11 mouse cellular contexts compared by ENCODE assay signal in the genomic region with DNA sequence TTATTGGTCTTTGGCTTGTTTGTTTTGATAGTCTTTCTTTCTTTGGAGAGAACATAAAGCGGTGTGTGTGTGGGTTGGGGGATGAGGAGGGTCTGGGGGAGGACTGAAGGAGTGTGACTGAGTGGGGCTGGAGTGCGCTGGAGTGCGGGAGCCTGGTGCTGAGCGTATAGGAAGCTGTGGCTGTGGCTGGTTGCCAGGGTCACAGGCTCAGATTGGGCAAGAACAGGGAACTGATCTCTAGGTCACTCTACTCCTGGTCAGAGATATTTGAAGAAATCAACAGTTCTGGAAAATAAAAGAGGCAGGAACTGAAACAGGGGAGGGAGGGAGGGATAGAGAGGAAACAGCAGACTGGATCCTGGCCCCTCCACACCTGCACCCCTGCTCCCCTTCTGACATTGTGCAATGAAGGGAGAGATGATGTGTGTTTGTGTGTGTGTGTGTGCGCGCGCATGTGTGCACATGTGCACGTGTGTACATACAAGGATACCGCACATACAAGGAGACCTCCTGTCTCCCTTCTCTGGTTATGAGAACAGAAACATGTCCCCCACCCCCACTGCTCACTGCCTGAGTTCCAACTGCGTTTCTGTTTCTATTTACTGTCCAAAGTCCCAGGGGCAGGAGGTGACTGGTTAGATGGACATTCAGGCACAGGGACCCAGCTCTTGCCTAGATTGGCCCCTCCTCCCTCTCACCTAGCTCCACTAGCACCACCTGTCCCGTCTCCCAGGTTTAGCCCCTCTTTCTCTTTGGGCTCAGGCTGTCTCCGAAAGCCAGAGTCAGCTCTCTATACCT. TPM values are rescaled to one million over a fixed set of nuclear protein-coding genes. Genes with fewer than 3 reads are reported as not detected.
A peak's percentile ranks its signal among the peaks of the same experiment; 100 is the strongest.
DNase-seq lines count a peak whose midpoint lies in the region; ATAC-seq and TF ChIP-seq lines count a peak whose summit lies in the region.
"Had no signal": no experiment of that assay in that cellular context is flagged by ENCODE, and none has a peak within 500 bp of the region (broad histone marks: within the 10 kb centered on the region; RNA-seq: fewer than 3 reads in every experiment).

Gene Asgr2, plus strand, starts transcription at position 659 of the 798 bp plus-strand sequence.

- H3K4me1 ChIP-seq in kidney, embryonic 14.5 days (ENCODE audit: control insufficient read depth, insufficient read depth, low read length): 0 out of 2 replicates have a peak, but pooled peaks cover 3% of the 10 kb centered on the region
- peaks cover 2% of the 10 kb centered on the region; the same call in 1 of the 2 replicates for H3K4me1 ChIP-seq in small intestine, adult 2 months (ENCODE audit: control insufficient read depth, insufficient read depth, insufficient read length, low read length)
- H3K4me1 ChIP-seq: embryonic facial prominence, embryonic 12.5 days; lung, embryonic 15.5 days; neural tube, embryonic 13.5 days had no signal

- no peak within 1 kb of the TSS for H3K4me2 ChIP-seq in kidney, embryonic 14.5 days (replicated peaks; ENCODE audit: low read depth, low read length)
- H3K4me2 ChIP-seq: embryonic facial prominence, embryonic 12.5 days; lung, embryonic 15.5 days; neural tube, embryonic 13.5 days had no signal

- no peak for ATAC-seq in kidney, embryonic 14.5 days (ENCODE audit: low FRiP score, low TSS enrichment)
- ATAC-seq in common myeloid progenitor, adult 5-6 weeks (replicated peaks; ENCODE audit: low read depth, poor library complexity, severe bottlenecking): peak; percentile 78

- WGBS in kidney, embryonic 14.5 days: 55% methylated on average over 12 of the region's 12 CpGs
- 63% methylated on average over 12 of the region's 12 CpGs for WGBS in small intestine, adult 2 months

- peak; percentile 41 for DNase-seq in kidney, adult 9 months
- peak; percentile 58 to 68 for DNase-seq in lung, adult 18-20 months
- no peak for DNase-seq in right cerebral cortex, adult 2 months (ENCODE audit: low spot score in 2 of 2)
- no peak for DNase-seq in Muller cell, postnatal 12 days (ENCODE audit: inconsistent ontology term)
- DNase-seq in layer of hippocampus, adult 8-10 months (ENCODE audit: low spot score in 2 of 2): no peak

- H3K36me3 ChIP-seq in kidney, embryonic 14.5 days (ENCODE audit: control insufficient read depth, insufficient read depth, low read length): no peaks in the 10 kb centered on the region
- no peaks in the 10 kb centered on the region for H3K36me3 ChIP-seq in small intestine, adult 2 months (ENCODE audit: control insufficient read depth, insufficient read depth, low read length)
- H3K36me3 ChIP-seq: embryonic facial prominence, embryonic 12.5 days; lung, embryonic 15.5 days; neural tube, embryonic 13.5 days had no signal

- H3K27me3 ChIP-seq in kidney, embryonic 14.5 days (ENCODE audit: control insufficient read depth, insufficient read depth, low read length): no peaks in the 10 kb centered on the region
- no peaks in the 10 kb centered on the region for H3K27me3 ChIP-seq in small intestine, adult 2 months (ENCODE audit: control insufficient read depth, insufficient read depth, low read length)
- H3K27me3 ChIP-seq: embryonic facial prominence, embryonic 12.5 days; lung, embryonic 15.5 days; neural tube, embryonic 13.5 days had no signal

- H3K4me3 ChIP-seq in kidney, embryonic 14.5 days (ENCODE audit: low read length): no peak within 1 kb of the TSS
- H3K4me3 ChIP-seq in small intestine, adult 2 months (ENCODE audit: low read depth, low read length): no peak within 1 kb of the TSS
- H3K4me3 ChIP-seq: embryonic facial prominence, embryonic 12.5 days; lung, embryonic 15.5 days; neural tube, embryonic 13.5 days had no signal

- no peak for TF ChIP-seq CTCF in small intestine, adult 2 months (IDR thresholded peaks at IDR 0.05; ENCODE audit: extremely low read depth, insufficient read length, insufficient replicate concordance, low read depth, low read length)

- no peak within 1 kb of the TSS for H3K9ac ChIP-seq in kidney, embryonic 14.5 days (ENCODE audit: low read depth, low read length)
- H3K9ac ChIP-seq: embryonic facial prominence, embryonic 12.5 days; lung, embryonic 15.5 days; neural tube, embryonic 13.5 days had no signal

- no peaks in the 10 kb centered on the region for H3K9me3 ChIP-seq in kidney, embryonic 14.5 days (ENCODE audit: control insufficient read depth, low read length)
- H3K9me3 ChIP-seq: embryonic facial prominence, embryonic 12.5 days; lung, embryonic 15.5 days; neural tube, embryonic 13.5 days had no signal

- no peak within 1 kb of the TSS for H3K27ac ChIP-seq in kidney, embryonic 14.5 days (ENCODE audit: low read depth, low read length)
- H3K27ac ChIP-seq in small intestine, adult 2 months (ENCODE audit: insufficient read depth, low read depth, low read length): peak within 1 kb of the TSS; percentile 37; the same call in 1 of the 2 replicates
- H3K27ac ChIP-seq: embryonic facial prominence, embryonic 12.5 days; lung, embryonic 15.5 days; neural tube, embryonic 13.5 days had no signal

- no peak for TF ChIP-seq POLR2A in small intestine, adult 2 months (IDR thresholded peaks at IDR 0.05; ENCODE audit: low read depth, low read length)

RNA-seq across cellular contexts. Expression of gene Asgr2, which starts in this region (rescaled TPM):
- not detected in 2 replicates for polyA plus RNA-seq in kidney, embryonic 14.5 days (2014; fragmentation: Nextera tagmentation; extraction: Ambion mirVana)
- not detected in 2 replicates for total RNA-seq in common myeloid progenitor, adult 5-6 weeks (2017)
- 0.16 and 0.30 TPM in 2 replicates for polyA plus RNA-seq in small intestine, adult 2 months (2012; rRNA removed)
- under 1 TPM in 1 of 4 experiments, not detected in 3; 0.32 TPM for total RNA-seq in layer of hippocampus, adult 8-10 months (2022)
- polyA plus RNA-seq: embryonic facial prominence, embryonic 12.5 days; neural tube, embryonic 13.5 days had no signal

Comparison
In these comparisons a context has a peak if more than half of its experiments do, and no peak if none do; other contexts are left out.
1. Peak in ATAC-seq in common myeloid progenitor, adult 5-6 weeks; RNA of the gene not detected or under 1 TPM.
2. DNase-seq: peak in kidney, adult 9 months (single experiment) and lung, adult 18-20 months (2 of 2); none in right cerebral cortex, adult 2 months (0 of 2), Muller cell, postnatal 12 days (single experiment) and layer of hippocampus, adult 8-10 months (0 of 2).